Mouse (Mus musculus) hindbrain, embryonic 14.5 days (tissue): ENCODE data around the gene Nbr1. TPM values are rescaled to one million over a fixed set of nuclear protein-coding genes. Genes with fewer than 3 reads are reported as not detected.
"Not testable (repeated sequence)": the region's sequence is repeated elsewhere in the genome, so short reads cannot be mapped to it uniquely, and the experiment has no call there.

Experiments used
- ATAC-seq: fragments of 200-750 bp; cut with Nextera tagmentation; 2 replicates; pipeline ENCODE4 v1.8.0; 2017; ENCODE audit warnings: moderate number of reproducible peaks, mild to moderate bottlenecking, moderate TSS enrichment, moderate library complexity; ENCODE audit not compliant: low FRiP score
- DNase-seq: peaks from one replicate; pipeline ENCODE4 v3.0.0-alpha.2; 2015; ENCODE audit warnings: low spot score
- H3K27ac ChIP-seq: fragments of 300-500 bp; sonication (generic); 2 replicates; pipeline ENCODE4 v1.5.1; 2014; ENCODE audit warnings: mild to moderate bottlenecking, moderate library complexity
- H3K27me3 ChIP-seq: fragments of 300-500 bp; sonication (generic); 2 replicates; pipeline ENCODE4 v1.6.1; 2014; ENCODE audit warnings: mild to moderate bottlenecking, low read length, mixed read lengths; ENCODE audit not compliant: control insufficient read depth, insufficient read depth
- H3K36me3 ChIP-seq: fragments of 300-500 bp; sonication (generic); replicated peaks from 2 replicates; pipeline ENCODE4 v1.6.1; 2014; ENCODE audit not compliant: control insufficient read depth, insufficient read depth
- H3K4me1 ChIP-seq: fragments of 300-500 bp; sonication (generic); replicated peaks from 2 replicates; pipeline ENCODE4 v1.6.1; 2014; ENCODE audit warnings: antibody characterized with exemption, low read length, mixed read lengths; ENCODE audit not compliant: control insufficient read depth, insufficient read depth
- H3K4me2 ChIP-seq: fragments of 300-500 bp; sonication (generic); replicated peaks from 2 replicates; pipeline ENCODE4 v1.6.1; 2014; ENCODE audit warnings: mild to moderate bottlenecking, moderate library complexity
- H3K4me3 ChIP-seq: fragments of 300-500 bp; sonication (generic); replicated peaks from 2 replicates; pipeline ENCODE4 v1.5.1; 2014; ENCODE audit warnings: mild to moderate bottlenecking, low read length
- H3K9ac ChIP-seq: fragments of 300-500 bp; sonication (generic); 2 replicates; pipeline ENCODE4 v1.6.1; 2014
- H3K9me3 ChIP-seq: fragments of 300-500 bp; sonication (generic); 2 replicates; pipeline ENCODE4 v1.6.1; 2016; ENCODE audit warnings: low read length; ENCODE audit not compliant: control insufficient read depth
- WGBS: fragments of 180-500 bp; shearing (Covaris S2); extraction: QIAGEN DNeasy Blood & Tissue Kit; methylation state at CpG from one replicate; pipeline ENCODE4 v1.1.7; 2014; 5-methylcytosine and 5-hydroxymethylcytosine counted together
- polyA plus RNA-seq: library from polyadenylated mRNA; unstranded; fragments of >200 nt; fragmentation: Nextera tagmentation; extraction: Ambion mirVana; gene quantifications from 2 replicates; pipeline ENCODE4 v1.2.1, GENCODE M21; 2014

Nbr1 gene
- polyA plus RNA-seq, 1 experiment from 2014 or later = 90.1 TPM

DNA sequence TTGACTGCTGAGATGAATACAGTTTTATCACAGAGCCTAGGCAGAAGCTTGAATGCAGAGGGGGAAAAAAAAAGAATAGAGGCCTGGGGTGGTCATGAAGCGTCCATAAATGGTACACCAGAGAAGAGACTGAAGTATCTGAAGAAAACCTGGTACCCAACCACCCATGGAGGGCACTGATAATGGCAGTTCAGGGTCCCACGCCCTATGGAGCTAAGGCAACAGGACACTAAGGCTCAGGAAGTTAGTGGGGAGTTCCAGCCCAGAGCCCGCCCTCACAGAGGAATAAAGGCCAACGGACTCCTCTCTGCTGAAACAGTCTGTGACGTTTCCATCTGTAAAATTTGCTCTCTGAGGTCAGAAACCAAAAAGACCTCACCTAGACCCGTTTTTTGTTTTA lies 63.4 kb downstream of the Nbr1 start:
- ATAC-seq = no peak
- H3K4me2 ChIP-seq = no peak overlapping the region
- peaks cover 4% of the 10 kb centered on the region; the same call in 1 of the 2 replicates for H3K4me1 ChIP-seq
- 87% methylated on average over 6 of the region's 6 CpGs for WGBS
- no peak for DNase-seq
- H3K27ac ChIP-seq = no peak overlapping the region
- no peak overlapping the region for H3K4me3 ChIP-seq
- no peak overlapping the region for H3K9ac ChIP-seq
- H3K27me3 ChIP-seq = no peaks in the 10 kb centered on the region
- H3K36me3 ChIP-seq = no peaks in the 10 kb centered on the region
- no peaks in the 10 kb centered on the region for H3K9me3 ChIP-seq

GRCm38 (mm10) chr11:101616104-101616503 lies 64.2 kb downstream of the Nbr1 start:
- Histone ChIP-seq H3K36me3 (no peaks in the 10 kb centered on the region), H3K27ac (no peak overlapping the region), H3K27me3 (no peaks in the 10 kb centered on the region), H3K4me2 (no peak overlapping the region), H3K9me3 (no peaks in the 10 kb centered on the region), H3K4me1 (peaks cover 4% of the 10 kb centered on the region; the same call in 1 of the 2 replicates), H3K9ac (no peak overlapping the region), H3K4me3 (no peak overlapping the region)
- DNase-seq (no peak), ATAC-seq (no peak)
- WGBS = 91% methylated on average over 8 of the region's 8 CpGs

- no peaks in the 10 kb centered on the region for H3K9me3 ChIP-seq
- H3K27me3 ChIP-seq = no peaks in the 10 kb centered on the region
- H3K4me2 ChIP-seq = peak overlapping the region; percentile 43
- no peak overlapping the region for H3K4me3 ChIP-seq
- whole genome bisulfite sequencing = 17% methylated on average over 18 of the region's 18 CpGs
- no peak overlapping the region for H3K9ac ChIP-seq
- no peak overlapping the region for H3K27ac ChIP-seq
- H3K4me1 ChIP-seq = peaks cover 4% of the 10 kb centered on the region; the same call in 1 of the 2 replicates
- no peak for DNase-seq
- no peak for ATAC-seq
- no peaks in the 10 kb centered on the region for H3K36me3 ChIP-seq
These were observed 65.2 kb downstream of the Nbr1 start for GRCm38 (mm10) chr11:101616948-101617767.

DNA sequence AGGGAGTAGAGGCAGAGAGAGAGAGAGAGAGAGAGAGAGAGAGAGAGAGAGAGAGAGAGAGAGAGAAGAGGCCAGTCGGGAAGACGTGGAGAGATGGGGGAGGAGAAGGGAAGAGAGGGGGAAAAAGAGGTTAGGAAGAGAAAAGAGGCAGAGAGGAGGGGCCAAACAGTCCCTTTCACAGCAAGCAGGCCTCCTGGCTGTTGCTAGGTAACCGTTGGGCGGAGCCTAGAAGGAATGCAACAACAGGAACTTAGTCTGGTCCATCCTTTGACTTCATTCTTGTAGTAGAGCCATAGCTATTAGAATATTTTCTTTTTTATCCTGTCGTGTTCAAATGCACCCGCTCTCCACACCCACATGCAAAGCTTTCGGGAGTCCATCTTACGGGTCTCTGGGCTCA lies 65.9 kb downstream of the Nbr1 start:
- DNase-seq (peak; percentile 73), ATAC-seq (peak; percentile 46; the same call in 1 of the 2 replicates)
- Histone ChIP-seq H3K4me1 (peaks cover 4% of the 10 kb centered on the region; the same call in 1 of the 2 replicates), H3K9ac (no peak overlapping the region), H3K27me3 (no peaks in the 10 kb centered on the region), H3K4me3 (no peak overlapping the region), H3K9me3 (no peaks in the 10 kb centered on the region), H3K4me2 (peak overlapping the region; percentile 43), H3K36me3 (no peaks in the 10 kb centered on the region), H3K27ac (peak overlapping the region; percentile 21; the same call in 1 of the 2 replicates)
- WGBS = 2% methylated on average over 8 of the region's 8 CpGs

DNA sequence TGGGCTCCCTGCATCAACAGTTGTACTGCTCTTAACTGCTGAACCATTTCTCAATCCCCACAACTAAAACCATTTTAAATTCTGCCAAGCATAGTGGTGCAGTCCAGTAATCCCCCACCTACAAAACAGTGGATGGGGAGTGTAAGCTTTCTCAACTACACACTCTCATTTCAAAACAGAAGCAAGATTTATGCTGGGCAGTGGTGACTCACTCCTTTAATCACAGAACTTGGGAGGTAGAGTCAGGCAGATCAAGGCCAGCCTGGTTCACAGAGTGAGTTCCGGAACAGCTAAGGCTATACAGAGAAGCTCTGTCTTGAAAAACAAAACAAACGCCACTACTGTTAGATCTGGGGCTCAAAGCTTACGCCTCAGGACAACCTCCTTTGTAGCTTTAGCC lies 66.6 kb downstream of the Nbr1 start:
- H3K4me1 ChIP-seq = peaks cover 4% of the 10 kb centered on the region; the same call in 1 of the 2 replicates
- no peaks in the 10 kb centered on the region for H3K9me3 ChIP-seq
- H3K27ac ChIP-seq = no peak overlapping the region
- 71% methylated on average over 3 of the region's 3 CpGs for WGBS
- H3K4me2 ChIP-seq = no peak overlapping the region
- no peak for ATAC-seq
- H3K27me3 ChIP-seq = no peaks in the 10 kb centered on the region
- no peaks in the 10 kb centered on the region for H3K36me3 ChIP-seq
- H3K4me3 ChIP-seq = no peak overlapping the region
- DNase-seq = no peak
- no peak overlapping the region for H3K9ac ChIP-seq

GRCm38 (mm10) chr11:101620022-101620655 lies 68.2 kb downstream of the Nbr1 start:
- not testable (repeated sequence) for H3K27me3 ChIP-seq, H3K36me3 ChIP-seq, ATAC-seq, H3K4me3 ChIP-seq, H3K4me2 ChIP-seq, H3K9ac ChIP-seq, H3K27ac ChIP-seq, H3K4me1 ChIP-seq, H3K9me3 ChIP-seq, DNase-seq
- 92% methylated on average over 10 of the region's 11 CpGs for WGBS

GRCm38 (mm10) chr11:101626649-101626994 lies 74.7 kb downstream of the Nbr1 start:
- 4% methylated on average over 8 of the region's 8 CpGs for WGBS
- Histone ChIP-seq H3K4me1 (peaks cover 8% of the 10 kb centered on the region), H3K9ac (peak overlapping the region; percentile 58)

GRCm38 (mm10) chr11:101626995-101627856 lies 75.3 kb downstream of the Nbr1 start, which contains the start of gene Rdm1:
Rdm1 (plus strand) TSS chr11:101627195.
- Histone ChIP-seq H3K27me3 (no peaks in the 10 kb centered on the region), H3K27ac (peak within 1 kb of the TSS; percentile 91), H3K4me1 (peaks cover 8% of the 10 kb centered on the region), H3K4me2 (peak within 1 kb of the TSS; percentile 84), H3K9me3 (no peaks in the 10 kb centered on the region), H3K36me3 (no peaks in the 10 kb centered on the region), H3K4me3 (peak within 1 kb of the TSS; percentile 56), H3K9ac (peak within 1 kb of the TSS; percentile 70)
- DNase-seq = peak; percentile 79
- ATAC-seq = peak; percentile 83
- WGBS = under 1% methylated on average over 33 of the region's 34 CpGs

More at GRCm38 (mm10) chr11:101626649-101626994, 74.7 kb downstream of the Nbr1 start:
- Histone ChIP-seq H3K27ac (peak overlapping the region; percentile 91), H3K36me3 (no peaks in the 10 kb centered on the region), H3K27me3 (no peaks in the 10 kb centered on the region), H3K4me3 (peak overlapping the region; percentile 34), H3K4me2 (peak overlapping the region; percentile 84), H3K9me3 (no peaks in the 10 kb centered on the region)
- ATAC-seq (peak; percentile 31), DNase-seq (no peak)
